Mouse (Mus musculus): ENCODE measurements at regions not wholly inside any gene's neighbourhood (a gene's known extent, or its start where the extent isn't known, plus 50 kb on each side); places are given as distances from the start of the nearest gene placed in this dataset.

DNA sequence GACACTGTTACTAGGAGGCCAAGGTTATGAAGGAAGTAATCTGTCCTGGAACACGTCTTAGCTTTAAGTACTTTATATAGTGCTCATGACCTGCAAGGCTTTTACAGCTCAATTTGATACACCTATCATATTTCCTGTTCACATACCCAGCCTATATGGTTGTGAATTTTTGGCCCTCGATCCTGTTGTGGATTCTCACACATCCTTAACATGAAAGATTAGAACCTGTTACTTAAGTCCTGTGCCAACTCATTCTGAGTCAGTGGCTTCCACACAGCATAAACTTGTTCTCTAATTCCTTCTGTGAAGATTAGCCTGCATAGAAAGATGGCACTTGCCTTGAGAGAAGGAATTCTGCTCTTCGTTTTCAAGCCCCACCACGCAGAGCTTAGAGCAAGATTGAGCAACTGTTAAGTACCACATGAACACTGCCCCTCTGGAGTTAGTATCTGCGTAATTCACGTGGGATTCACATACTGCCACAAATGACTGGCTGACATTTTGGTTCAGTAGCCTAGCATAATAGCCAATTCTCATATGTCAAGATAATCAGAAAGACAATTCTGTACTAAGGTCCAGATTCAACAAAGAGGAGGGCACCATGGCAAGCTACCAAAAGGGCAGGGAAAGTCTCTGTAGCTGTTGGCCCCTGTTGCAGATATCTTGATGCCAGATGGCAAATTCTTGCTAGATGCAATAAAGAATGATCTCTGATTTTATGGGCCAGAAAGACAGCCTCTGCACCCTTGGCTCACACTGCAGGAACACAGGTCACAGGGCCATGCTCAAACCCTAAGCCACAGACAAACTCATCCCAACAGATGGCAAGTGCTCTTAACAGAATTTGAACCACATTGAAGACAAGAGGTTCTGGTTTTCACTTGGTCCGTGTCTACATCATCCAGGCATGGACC is 62.7 kb upstream of the Slc4a7 start:
- ATAC-seq (ENCODE audit: low read depth): no peak
- Histone ChIP-seq H3K36me3 (ENCODE audit: control insufficient read depth, insufficient read depth) (no peaks in the 10 kb centered on the region), H3K9ac (ENCODE audit: low read depth, low read length) (no peak overlapping the region), H3K27me3 (ENCODE audit: control insufficient read depth, insufficient read depth, low read depth, low read length) (no peaks in the 10 kb centered on the region), H3K4me2 (ENCODE audit: low read depth, low read length) (no peak overlapping the region), H3K27ac (ENCODE audit: low read length) (no peak overlapping the region), H3K9me3 (replicated peaks; ENCODE audit: control insufficient read depth, low read length) (no peaks in the 10 kb centered on the region), H3K4me1 (ENCODE audit: control insufficient read depth, low read depth, low read length) (no peaks in the 10 kb centered on the region; the same call in 1 of the 2 replicates), H3K4me3 (ENCODE audit: low read depth, low read length) (no peak overlapping the region)
- 56% methylated on average over 7 of the region's 7 CpGs for WGBS (ENCODE audit: insufficient replicate concordance)

DNA sequence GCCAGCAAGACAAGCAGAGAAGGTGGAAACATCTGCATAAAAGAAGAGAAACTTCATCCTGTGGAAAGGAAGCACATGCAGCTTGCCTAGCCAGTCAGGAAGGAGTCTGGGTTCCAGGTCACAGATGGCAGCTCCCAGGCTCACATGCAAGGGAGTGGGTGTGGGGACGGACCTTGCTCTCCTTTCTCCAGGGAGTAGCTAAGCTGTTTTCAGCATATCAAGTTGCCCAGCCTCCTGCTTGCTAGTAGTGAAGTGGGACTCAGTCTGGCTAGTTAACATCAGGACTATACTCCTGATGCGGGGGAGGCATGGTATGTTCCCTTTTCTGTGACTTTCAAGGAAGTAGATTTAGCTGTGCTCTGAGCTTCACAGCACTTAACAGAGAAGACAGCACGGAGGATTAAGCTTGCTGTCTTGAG is 62.0 kb upstream of the Slc4a7 start:
- H3K4me2 ChIP-seq (ENCODE audit: low read depth, low read length): no peak overlapping the region
- H3K4me1 ChIP-seq (ENCODE audit: control insufficient read depth, low read depth, low read length): no peaks in the 10 kb centered on the region; the same call in 1 of the 2 replicates
- no peaks in the 10 kb centered on the region for H3K9me3 ChIP-seq (replicated peaks; ENCODE audit: control insufficient read depth, low read length)
- no peak overlapping the region for H3K27ac ChIP-seq (ENCODE audit: low read length)
- WGBS (ENCODE audit: insufficient replicate concordance): 20% methylated on average over 3 of the region's 3 CpGs
- no peaks in the 10 kb centered on the region for H3K36me3 ChIP-seq (ENCODE audit: control insufficient read depth, insufficient read depth)
- H3K27me3 ChIP-seq (ENCODE audit: control insufficient read depth, insufficient read depth, low read depth, low read length): no peaks in the 10 kb centered on the region
- peak; percentile 21; the same call in 1 of the 2 replicates for ATAC-seq (ENCODE audit: low read depth)
- no peak overlapping the region for H3K9ac ChIP-seq (ENCODE audit: low read depth, low read length)
- H3K4me3 ChIP-seq (ENCODE audit: low read depth, low read length): no peak overlapping the region

DNA sequence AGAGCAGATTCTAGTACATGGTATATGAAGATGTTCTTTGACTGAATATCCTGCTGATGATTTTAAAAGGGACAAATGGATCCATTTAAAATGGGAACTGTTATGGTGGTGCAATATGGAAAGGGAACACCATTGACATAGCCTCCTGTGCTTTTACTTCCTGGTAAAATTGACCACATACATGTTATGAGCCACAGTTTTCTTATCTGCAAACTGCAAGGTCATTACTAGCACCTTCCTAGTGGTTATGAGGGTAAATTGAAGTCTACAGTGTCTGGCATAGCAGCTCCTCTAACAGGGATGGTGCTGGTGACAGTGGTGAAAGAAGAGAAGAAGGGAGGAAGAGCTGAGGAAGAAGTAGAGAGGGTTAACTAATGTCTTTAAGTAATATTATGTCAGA is 61.5 kb upstream of the Slc4a7 start:
- ATAC-seq (ENCODE audit: low read depth): no peak

DNA sequence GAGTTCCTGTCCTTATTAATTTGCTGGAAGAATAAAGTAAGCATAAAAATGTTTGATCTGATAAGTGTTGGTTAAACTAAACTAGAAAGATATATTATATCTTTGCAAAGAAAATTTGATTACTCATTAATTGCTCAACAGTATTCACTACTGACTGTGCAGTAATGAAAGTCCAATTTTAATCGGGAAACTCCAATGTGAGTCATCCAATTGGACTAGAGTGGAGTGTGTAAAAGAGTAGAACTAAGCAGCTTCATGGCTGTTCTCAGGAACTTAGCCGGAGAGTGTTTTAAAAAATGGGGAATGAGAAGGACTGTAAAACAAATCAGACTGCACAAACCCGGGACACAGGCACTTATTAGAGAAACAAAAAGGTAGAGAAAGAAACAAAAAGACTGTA is 58.5 kb upstream of the Slc4a7 start:
- ATAC-seq (ENCODE audit: low read depth): no peak
- WGBS (ENCODE audit: insufficient replicate concordance): 67% methylated on average over 3 of the region's 3 CpGs
- H3K27me3 ChIP-seq (ENCODE audit: control insufficient read depth, insufficient read depth, low read depth, low read length): no peaks in the 10 kb centered on the region
- H3K4me3 ChIP-seq (ENCODE audit: low read depth, low read length): no peak overlapping the region
- H3K4me2 ChIP-seq (ENCODE audit: low read depth, low read length): no peak overlapping the region
- H3K9me3 ChIP-seq (replicated peaks; ENCODE audit: control insufficient read depth, low read length): no peaks in the 10 kb centered on the region
- H3K36me3 ChIP-seq (ENCODE audit: control insufficient read depth, insufficient read depth): no peaks in the 10 kb centered on the region
- H3K4me1 ChIP-seq (ENCODE audit: control insufficient read depth, low read depth, low read length): no peaks in the 10 kb centered on the region; the same call in 1 of the 2 replicates
- no peak overlapping the region for H3K27ac ChIP-seq (ENCODE audit: low read length)
- no peak overlapping the region for H3K9ac ChIP-seq (ENCODE audit: low read depth, low read length)

More for the DNA sequence above, 61.5 kb upstream of the Slc4a7 start:
- peak overlapping the region; percentile 34 for H3K27ac ChIP-seq (ENCODE audit: low read length)
- no peaks in the 10 kb centered on the region for H3K36me3 ChIP-seq (ENCODE audit: control insufficient read depth, insufficient read depth)
- H3K9me3 ChIP-seq (replicated peaks; ENCODE audit: control insufficient read depth, low read length): no peaks in the 10 kb centered on the region
- no peak overlapping the region for H3K4me2 ChIP-seq (ENCODE audit: low read depth, low read length)
- H3K4me3 ChIP-seq (ENCODE audit: low read depth, low read length): no peak overlapping the region
- no peaks in the 10 kb centered on the region for H3K27me3 ChIP-seq (ENCODE audit: control insufficient read depth, insufficient read depth, low read depth, low read length)
- H3K9ac ChIP-seq (ENCODE audit: low read depth, low read length): no peak overlapping the region
- H3K4me1 ChIP-seq (ENCODE audit: control insufficient read depth, low read depth, low read length): no peaks in the 10 kb centered on the region; the same call in 1 of the 2 replicates

DNA sequence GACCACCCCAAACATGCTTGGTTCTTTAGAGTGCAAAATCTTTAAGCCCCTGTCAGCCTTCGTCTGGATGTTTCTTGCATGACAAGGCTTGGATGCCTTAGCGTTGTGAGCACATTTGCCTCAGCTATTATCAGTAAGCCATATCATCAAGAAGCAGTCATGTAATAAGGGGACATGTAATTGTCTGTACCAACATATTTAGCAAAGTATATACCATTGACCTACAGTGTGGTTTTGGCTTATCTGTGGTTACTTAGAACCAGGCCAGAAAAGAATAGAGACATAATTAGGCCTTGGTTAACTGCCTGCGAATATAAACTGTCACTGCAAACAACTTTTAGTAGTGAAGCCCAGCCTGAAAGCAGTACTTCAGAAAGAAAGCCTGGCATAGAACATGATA is 57.0 kb upstream of the Slc4a7 start:
- no peak for ATAC-seq (ENCODE audit: low read depth)
- 24% methylated on average over 3 of the region's 3 CpGs for WGBS (ENCODE audit: insufficient replicate concordance)

More for the DNA sequence above, 57.0 kb upstream of the Slc4a7 start:
- Histone ChIP-seq H3K27me3 (ENCODE audit: control insufficient read depth, insufficient read depth, low read depth, low read length) (no peaks in the 10 kb centered on the region), H3K9ac (ENCODE audit: low read depth, low read length) (no peak overlapping the region), H3K36me3 (ENCODE audit: control insufficient read depth, insufficient read depth) (no peaks in the 10 kb centered on the region), H3K4me1 (ENCODE audit: control insufficient read depth, low read depth, low read length) (no peaks in the 10 kb centered on the region; the same call in 1 of the 2 replicates), H3K9me3 (replicated peaks; ENCODE audit: control insufficient read depth, low read length) (no peaks in the 10 kb centered on the region), H3K27ac (ENCODE audit: low read length) (no peak overlapping the region), H3K4me2 (ENCODE audit: low read depth, low read length) (no peak overlapping the region), H3K4me3 (ENCODE audit: low read depth, low read length) (no peak overlapping the region)

All from liver, embryonic 16.5 days (tissue).